Mouse (Mus musculus): Measurements from ENCODE around the gene Ccl3. TPM values are rescaled to one million over a fixed set of nuclear protein-coding genes. Genes with fewer than 3 reads are reported as not detected.

Gene Ccl3
- polyA plus RNA-seq, 1 experiment: 1.8 TPM

- DNase-seq: peak; percentile 24
- no peak for TF ChIP-seq POLR2A (IDR thresholded peaks at IDR 0.05; ENCODE audit: low read depth, low read length)
- no peak for TF ChIP-seq CTCF (conservative IDR thresholded peaks at IDR 0.05; ENCODE audit: insufficient read depth, insufficient read length, low read depth, low read length)
- Histone ChIP-seq H3K27me3 (replicated peaks; ENCODE audit: control insufficient read depth, insufficient read depth, low read length) (no peaks in the 10 kb centered on the region), H3K27ac (ENCODE audit: insufficient read depth, low read depth, low read length) (no peak overlapping the region), H3K4me3 (ENCODE audit: insufficient read depth, low read depth, low read length) (no peak overlapping the region), H3K4me1 (ENCODE audit: control insufficient read depth, insufficient read depth, low read length) (0 out of 2 replicates have a peak, but pooled peaks cover 2% of the 10 kb centered on the region), H3K36me3 (ENCODE audit: control insufficient read depth, insufficient read depth, low read length) (no peaks in the 10 kb centered on the region)
- WGBS: 80% methylated on average over 3 of the region's 3 CpGs
Observed at GRCm38 (mm10) chr11:83639533-83639932, 9.6 kb downstream of the Ccl3 start.

GRCm38 (mm10) chr11:83638934-83639333 lies 10.2 kb downstream of the Ccl3 start:
- H3K4me1 ChIP-seq (ENCODE audit: control insufficient read depth, insufficient read depth, low read length): 0 out of 2 replicates have a peak, but pooled peaks cover 2% of the 10 kb centered on the region
- no peaks in the 10 kb centered on the region for H3K36me3 ChIP-seq (ENCODE audit: control insufficient read depth, insufficient read depth, low read length)
- no peak for TF ChIP-seq POLR2A (IDR thresholded peaks at IDR 0.05; ENCODE audit: low read depth, low read length)
- TF ChIP-seq CTCF (conservative IDR thresholded peaks at IDR 0.05; ENCODE audit: insufficient read depth, insufficient read length, low read depth, low read length): no peak
- H3K4me3 ChIP-seq (ENCODE audit: insufficient read depth, low read depth, low read length): no peak overlapping the region
- no peak overlapping the region for H3K27ac ChIP-seq (ENCODE audit: insufficient read depth, low read depth, low read length)
- H3K27me3 ChIP-seq (replicated peaks; ENCODE audit: control insufficient read depth, insufficient read depth, low read length): no peaks in the 10 kb centered on the region
- WGBS: 57% methylated on average over 2 of the region's 2 CpGs
- DNase-seq: no peak

- DNase-seq: no peak
- 86% methylated on average over 1 of the region's 1 CpGs for WGBS
- Histone ChIP-seq H3K4me1 (ENCODE audit: control insufficient read depth, insufficient read depth, low read length) (0 out of 2 replicates have a peak, but pooled peaks cover under 1% of the 10 kb centered on the region), H3K4me3 (ENCODE audit: insufficient read depth, low read depth, low read length) (no peak overlapping the region), H3K36me3 (ENCODE audit: control insufficient read depth, insufficient read depth, low read length) (no peaks in the 10 kb centered on the region), H3K27me3 (replicated peaks; ENCODE audit: control insufficient read depth, insufficient read depth, low read length) (no peaks in the 10 kb centered on the region), H3K27ac (ENCODE audit: insufficient read depth, low read depth, low read length) (no peak overlapping the region)
- no peak for TF ChIP-seq POLR2A (IDR thresholded peaks at IDR 0.05; ENCODE audit: low read depth, low read length)
- TF ChIP-seq CTCF (conservative IDR thresholded peaks at IDR 0.05; ENCODE audit: insufficient read depth, insufficient read length, low read depth, low read length): no peak
Observed at GRCm38 (mm10) chr11:83636742-83637235, 12.4 kb downstream of the Ccl3 start.

GRCm38 (mm10) chr11:83634898-83635297 lies 14.3 kb downstream of the Ccl3 start:
- Histone ChIP-seq H3K4me3 (ENCODE audit: insufficient read depth, low read depth, low read length) (no peak overlapping the region), H3K4me1 (ENCODE audit: control insufficient read depth, insufficient read depth, low read length) (peaks cover 6% of the 10 kb centered on the region; the same call in 1 of the 2 replicates), H3K27me3 (replicated peaks; ENCODE audit: control insufficient read depth, insufficient read depth, low read length) (no peaks in the 10 kb centered on the region), H3K36me3 (ENCODE audit: control insufficient read depth, insufficient read depth, low read length) (no peaks in the 10 kb centered on the region), H3K27ac (ENCODE audit: insufficient read depth, low read depth, low read length) (no peak overlapping the region)
- DNase-seq: no peak
- WGBS: 95% methylated on average over 2 of the region's 2 CpGs
- TF ChIP-seq POLR2A (IDR thresholded peaks at IDR 0.05; ENCODE audit: low read depth, low read length): no peak
- TF ChIP-seq CTCF (conservative IDR thresholded peaks at IDR 0.05; ENCODE audit: insufficient read depth, insufficient read length, low read depth, low read length): no peak

- Histone ChIP-seq H3K27ac (ENCODE audit: insufficient read depth, low read depth, low read length) (no peak overlapping the region), H3K4me3 (ENCODE audit: insufficient read depth, low read depth, low read length) (no peak overlapping the region), H3K36me3 (ENCODE audit: control insufficient read depth, insufficient read depth, low read length) (no peaks in the 10 kb centered on the region), H3K4me1 (ENCODE audit: control insufficient read depth, insufficient read depth, low read length) (peaks cover 6% of the 10 kb centered on the region; the same call in 1 of the 2 replicates), H3K27me3 (replicated peaks; ENCODE audit: control insufficient read depth, insufficient read depth, low read length) (no peaks in the 10 kb centered on the region)
- 56% methylated on average over 4 of the region's 4 CpGs for WGBS
- DNase-seq: no peak
- no peak for TF ChIP-seq CTCF (conservative IDR thresholded peaks at IDR 0.05; ENCODE audit: insufficient read depth, insufficient read length, low read depth, low read length)
- TF ChIP-seq POLR2A (IDR thresholded peaks at IDR 0.05; ENCODE audit: low read depth, low read length): no peak
Observed at GRCm38 (mm10) chr11:83634425-83634824, 14.7 kb downstream of the Ccl3 start.

- 56% methylated on average over 4 of the region's 4 CpGs for WGBS
- no peak overlapping the region for H3K4me3 ChIP-seq (ENCODE audit: insufficient read depth, low read depth, low read length)
- H3K4me1 ChIP-seq (ENCODE audit: control insufficient read depth, insufficient read depth, low read length): peaks cover 6% of the 10 kb centered on the region; the same call in 1 of the 2 replicates
- H3K27ac ChIP-seq (ENCODE audit: insufficient read depth, low read depth, low read length): no peak overlapping the region
- no peaks in the 10 kb centered on the region for H3K36me3 ChIP-seq (ENCODE audit: control insufficient read depth, insufficient read depth, low read length)
- no peaks in the 10 kb centered on the region for H3K27me3 ChIP-seq (replicated peaks; ENCODE audit: control insufficient read depth, insufficient read depth, low read length)
- TF ChIP-seq CTCF (conservative IDR thresholded peaks at IDR 0.05; ENCODE audit: insufficient read depth, insufficient read length, low read depth, low read length): peak; percentile 71
- no peak for TF ChIP-seq POLR2A (IDR thresholded peaks at IDR 0.05; ENCODE audit: low read depth, low read length)
- peak; percentile 18 for DNase-seq
Observed at GRCm38 (mm10) chr11:83632744-83633143, 16.4 kb downstream of the Ccl3 start.

- no peak overlapping the region for H3K4me3 ChIP-seq (ENCODE audit: insufficient read depth, low read depth, low read length)
Observed at GRCm38 (mm10) chr11:83631065-83631464, 18.1 kb downstream of the Ccl3 start.

More at GRCm38 (mm10) chr11:83631065-83631464, 18.1 kb downstream of the Ccl3 start:
- Histone ChIP-seq H3K4me1 (ENCODE audit: control insufficient read depth, insufficient read depth, low read length) (peaks cover 6% of the 10 kb centered on the region; the same call in 1 of the 2 replicates), H3K36me3 (ENCODE audit: control insufficient read depth, insufficient read depth, low read length) (no peaks in the 10 kb centered on the region), H3K27me3 (replicated peaks; ENCODE audit: control insufficient read depth, insufficient read depth, low read length) (no peaks in the 10 kb centered on the region), H3K27ac (ENCODE audit: insufficient read depth, low read depth, low read length) (no peak overlapping the region; the same call in 1 of the 2 replicates)
- no peak for TF ChIP-seq POLR2A (IDR thresholded peaks at IDR 0.05; ENCODE audit: low read depth, low read length)
- no peak for DNase-seq
- WGBS: 37% methylated on average over 2 of the region's 2 CpGs

All from kidney, adult 2 months (tissue).